Mouse (Mus musculus) mature B cell (primary cell): ENCODE results near the gene Rprml.
"Not testable (repeated sequence)": the region's sequence is repeated elsewhere in the genome, so short reads cannot be mapped to it uniquely, and the experiment has no call there.

Experiments
- in situ Hi-C: fragments of 300-500 bp; cut with MboI; formaldehyde crosslinking; loops from 2 replicates; pipeline ENCODE4 v1.14.3; 2019

Gene Rprml

GRCm38 (mm10) chr11:103665695-103666094 is 16.3 kb downstream of the Rprml start:
- in situ Hi-C loops, result no loop called here

GRCm38 (mm10) chr11:103666181-103666906 is 17.0 kb downstream of the Rprml start:
- in situ Hi-C loops, result no loop called here

GRCm38 (mm10) chr11:103666907-103667426 is 17.6 kb downstream of the Rprml start:
- in situ Hi-C loops, result no loop called here

- in situ Hi-C loops, result no loop called here
These were observed 26.2 kb downstream of the Rprml start for GRCm38 (mm10) chr11:103675556-103675955.

- in situ Hi-C loops, result not testable (repeated sequence)
These were observed 27.7 kb downstream of the Rprml start for GRCm38 (mm10) chr11:103677042-103677441.

- in situ Hi-C loops, result no loop called here
These were observed 34.4 kb downstream of the Rprml start for GRCm38 (mm10) chr11:103683667-103684334.

GRCm38 (mm10) chr11:103685261-103685736 is 35.9 kb downstream of the Rprml start:
- in situ Hi-C loops, result no loop called here

- in situ Hi-C loops, result no loop called here
These were observed 37.3 kb downstream of the Rprml start for GRCm38 (mm10) chr11:103686706-103687105.

- in situ Hi-C loops, result no loop called here
These were observed 39.1 kb downstream of the Rprml start for GRCm38 (mm10) chr11:103688271-103688979.

- in situ Hi-C loops, result no loop called here
These were observed 39.6 kb downstream of the Rprml start for GRCm38 (mm10) chr11:103688980-103689378.

- in situ Hi-C loops, result no loop called here
These were observed 41.7 kb downstream of the Rprml start for GRCm38 (mm10) chr11:103691036-103691435.

GRCm38 (mm10) chr11:103693241-103693640 is 43.9 kb downstream of the Rprml start:
- in situ Hi-C loops, result no loop called here

- in situ Hi-C loops, result no loop called here
These were observed 47.6 kb downstream of the Rprml start for GRCm38 (mm10) chr11:103696851-103697564.

- in situ Hi-C loops, result no loop called here
These were observed 48.3 kb downstream of the Rprml start, which contains the start of gene Gosr2 for GRCm38 (mm10) chr11:103697565-103698176. TSS of gene Gosr2 (minus strand) at chr11:103697898.

- in situ Hi-C loops, result no loop called here
These were observed 48.9 kb downstream of the Rprml start for GRCm38 (mm10) chr11:103698226-103698625.
